Mouse (Mus musculus) MN1 (cell line): ENCODE measurements around the gene Ctf1.
A peak's percentile ranks its signal among the peaks of the same experiment; 100 is the strongest.
"Not testable (repeated sequence)": the region's sequence is repeated elsewhere in the genome, so short reads cannot be mapped to it uniquely, and the experiment has no call there.

Experiments used
- DNase-seq: peaks from one replicate; pipeline ENCODE4 v3.0.0-alpha.2; 2016; ENCODE audit warnings: low spot score

Gene Ctf1

DNA sequence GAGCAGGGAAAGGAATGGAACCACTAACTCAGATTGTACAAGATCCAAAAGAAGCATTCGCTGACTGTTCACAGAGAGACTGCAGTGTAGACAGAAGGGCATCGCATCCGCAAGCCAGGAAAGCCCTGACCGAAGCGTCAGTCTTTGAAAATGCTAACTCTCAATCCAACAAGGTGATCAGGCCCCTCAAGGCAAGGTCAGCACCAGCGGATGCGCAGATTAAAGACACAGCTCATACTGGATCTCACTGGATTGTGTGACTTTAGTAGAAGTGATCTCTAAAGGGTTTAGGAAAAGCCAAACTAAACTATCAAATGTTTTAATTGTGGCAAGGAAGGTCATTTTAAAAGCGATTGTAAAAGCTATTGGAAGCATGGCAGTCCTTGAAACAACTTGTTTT lies 19.2 kb upstream of the Ctf1 start:
- no peak for DNase-seq

DNA sequence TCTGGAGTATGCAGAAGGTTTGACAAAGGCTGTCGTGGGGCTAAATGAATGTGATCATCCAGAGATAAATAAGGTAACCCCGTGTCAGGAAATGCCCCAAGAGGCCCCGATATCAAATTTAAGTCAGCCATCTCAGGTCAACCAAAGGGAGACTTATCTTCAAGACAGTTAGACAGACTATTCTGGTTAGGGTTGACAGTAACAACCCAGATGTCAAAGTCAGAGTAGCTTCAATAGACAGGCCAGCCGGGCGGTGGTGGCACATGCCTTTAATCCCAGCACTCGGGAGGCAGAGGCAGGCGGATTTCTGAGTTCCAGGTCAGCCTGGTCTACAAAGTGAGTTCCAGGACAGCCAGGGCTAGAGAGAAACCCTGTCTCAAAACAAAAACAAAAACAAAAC lies 18.8 kb upstream of the Ctf1 start:
- DNase-seq = not testable (repeated sequence)

DNA sequence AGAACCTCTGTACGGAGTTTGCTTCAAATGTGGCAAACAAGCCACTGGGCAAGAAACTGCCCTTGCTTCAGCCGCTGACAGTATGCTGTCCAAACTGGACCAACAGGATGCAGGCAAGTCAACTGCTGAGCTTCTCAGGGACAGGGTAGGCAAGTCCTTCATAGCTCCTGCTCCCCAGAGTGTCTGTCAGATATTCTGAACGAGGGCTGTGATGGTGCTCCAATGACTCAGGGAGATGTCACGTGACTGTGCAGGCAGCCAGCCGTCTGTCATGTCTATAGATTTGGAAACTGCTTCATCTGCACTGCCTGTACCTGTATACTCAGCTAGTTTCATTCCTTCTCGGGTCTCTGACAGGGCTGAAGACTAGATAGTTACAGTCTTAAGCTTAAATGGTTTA lies 13.6 kb upstream of the Ctf1 start:
- peak; percentile 40 for DNase-seq

DNA sequence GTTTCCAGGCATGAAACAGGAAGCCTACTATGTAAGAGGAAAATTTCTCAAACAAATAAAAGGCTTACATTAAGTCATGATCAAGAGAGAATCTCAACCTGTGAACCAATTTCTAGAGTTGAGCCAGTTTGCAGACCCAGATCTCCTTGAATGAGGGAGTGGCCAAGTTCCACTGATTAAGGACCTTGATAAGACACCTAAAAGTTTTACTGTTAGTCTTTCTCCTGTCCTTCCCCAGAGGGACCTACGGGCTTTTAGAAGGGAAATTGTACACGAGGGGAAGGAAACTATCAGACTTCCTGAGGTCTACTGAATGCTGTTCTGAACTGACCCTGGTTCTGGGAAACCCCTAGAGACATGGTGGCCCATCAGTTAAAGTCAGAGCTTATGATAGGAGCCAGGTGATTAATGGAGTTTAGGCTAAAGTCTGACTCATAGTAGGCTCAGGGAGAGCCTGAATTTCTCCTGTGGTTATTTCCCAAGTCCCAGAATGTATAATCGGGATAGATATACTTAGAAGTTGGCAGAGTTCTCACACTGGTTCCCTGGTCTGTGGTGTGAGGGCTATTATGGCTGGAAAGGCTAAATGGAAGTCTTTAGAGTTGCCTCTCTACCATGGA lies 11.7 kb upstream of the Ctf1 start:
- no peak for DNase-seq

DNA sequence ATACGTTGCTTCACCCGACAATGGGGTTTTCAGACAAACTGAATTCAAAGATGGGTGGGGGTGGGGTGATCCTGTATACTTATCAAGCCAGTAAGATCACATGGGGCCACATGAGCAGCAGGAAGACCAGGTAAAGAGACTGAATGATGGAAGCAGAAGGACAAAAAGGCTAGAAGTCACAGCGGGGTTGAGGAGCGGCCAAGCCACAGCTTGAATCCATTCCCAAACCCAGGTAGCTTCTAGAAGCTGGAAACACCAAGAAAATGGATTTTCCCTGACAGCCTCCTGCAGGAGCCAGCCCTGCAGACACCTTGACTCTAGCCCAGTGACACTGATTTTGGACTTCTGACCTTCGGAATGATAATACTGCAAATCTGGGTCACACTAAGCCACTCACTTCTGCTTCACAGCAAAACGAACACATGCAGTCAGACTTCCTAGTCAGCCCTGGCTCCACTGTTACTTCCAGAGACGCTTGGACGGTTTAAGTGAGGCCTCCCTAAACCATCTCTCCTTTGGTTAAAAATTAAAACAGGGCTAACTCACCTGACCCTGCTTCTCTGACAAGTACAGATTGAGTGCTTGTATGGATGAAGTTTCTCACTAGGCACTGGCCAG lies 8.9 kb upstream of the Ctf1 start:
- DNase-seq = no peak

DNA sequence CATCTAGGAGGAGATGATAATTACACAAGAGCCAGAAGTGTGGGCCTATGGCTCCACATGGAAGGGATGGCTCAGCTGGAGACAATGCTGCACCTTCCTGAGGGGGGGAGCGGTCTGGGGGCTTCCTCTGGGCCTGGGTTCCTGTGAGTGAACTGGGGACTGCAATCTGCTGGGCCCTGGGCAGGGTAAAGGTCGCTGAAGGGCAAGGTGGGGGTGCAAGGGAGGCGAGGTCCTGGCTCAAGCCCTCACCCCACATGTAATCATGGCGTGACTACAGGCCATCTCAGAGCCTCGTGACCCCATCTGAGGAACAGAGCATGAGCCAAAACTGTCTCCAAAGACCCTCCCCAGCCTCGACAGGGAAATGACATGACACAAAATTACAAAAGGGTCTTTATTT lies 7.9 kb upstream of the Ctf1 start:
- DNase-seq = no peak

DNA sequence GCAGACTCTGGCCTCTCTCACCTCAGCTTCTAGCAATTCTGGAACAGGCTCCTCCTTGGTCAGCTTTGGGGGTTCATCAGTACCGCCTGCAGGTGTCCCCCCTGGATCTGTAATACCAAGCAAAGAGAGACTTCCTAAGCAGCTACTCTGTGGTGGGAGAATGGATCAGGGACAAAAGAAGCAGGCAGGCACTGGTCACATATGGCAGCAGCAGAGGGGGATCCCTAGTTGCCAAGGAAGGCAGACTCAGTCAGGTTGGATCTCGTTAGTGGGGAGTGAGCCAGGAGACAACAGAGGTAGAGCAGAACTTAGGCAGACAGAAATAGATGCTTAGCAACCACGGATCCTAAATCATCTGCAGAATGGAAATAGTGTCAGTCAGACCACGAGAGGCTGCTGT lies 6.8 kb upstream of the Ctf1 start:
- DNase-seq = no peak

DNA sequence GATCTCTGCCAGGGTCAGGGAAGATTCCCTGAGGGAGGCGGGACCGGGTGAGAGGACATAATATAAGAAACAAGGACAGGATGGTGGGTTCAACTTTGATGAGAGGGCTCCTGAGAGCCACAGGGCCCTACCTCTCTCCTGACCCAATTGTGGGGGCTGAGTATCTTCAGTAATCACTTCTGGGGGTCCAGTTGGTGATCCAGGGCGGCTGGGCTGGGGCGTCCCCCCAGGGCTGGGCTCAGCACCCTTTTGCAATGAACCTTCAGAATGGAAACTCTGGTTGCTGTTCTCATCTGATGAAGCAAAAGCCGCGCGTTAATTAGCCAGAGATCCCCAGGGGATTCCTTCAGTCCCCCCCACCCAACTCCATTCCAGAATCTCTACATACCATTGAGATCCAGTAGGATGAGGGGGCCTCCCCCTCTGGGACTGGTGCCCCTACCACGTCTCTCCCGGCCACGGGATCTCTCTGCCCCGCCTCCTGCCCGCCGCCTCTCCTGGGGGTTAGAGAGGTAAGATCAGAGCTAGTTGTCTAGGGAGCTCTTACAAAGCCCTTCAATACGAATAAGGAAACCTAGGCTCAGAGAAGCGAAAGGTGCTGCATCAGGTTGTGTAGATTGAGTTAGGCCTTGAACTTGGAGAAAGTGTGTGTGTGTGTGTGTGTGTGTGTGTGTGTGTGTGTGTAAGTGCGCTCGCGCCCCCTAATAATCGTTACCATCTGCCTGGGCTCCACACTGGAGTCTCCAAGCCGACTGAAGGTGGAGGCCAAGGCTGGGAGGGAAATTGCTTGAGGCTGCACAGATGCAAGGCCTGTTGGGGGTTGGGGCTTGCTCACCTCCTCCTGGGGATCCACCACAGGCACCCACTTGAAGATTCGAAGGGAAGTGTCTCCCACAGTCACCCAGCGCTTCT lies 5.2 kb upstream of the Ctf1 start:
- DNase-seq = peak; percentile 58

DNA sequence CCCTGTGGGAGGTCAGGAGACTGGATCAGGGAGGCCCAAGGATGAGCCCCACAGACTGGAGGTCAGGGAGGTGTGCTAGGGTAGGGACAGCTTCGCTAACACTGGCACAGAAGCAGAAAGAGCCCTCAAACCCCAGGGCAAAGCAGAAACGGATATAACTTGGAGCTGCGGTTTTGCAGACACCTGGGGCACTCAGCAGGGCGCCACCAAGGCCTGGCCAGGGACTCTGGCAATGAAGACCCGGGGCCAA lies 4.7 kb upstream of the Ctf1 start:
- DNase-seq = no peak

DNA sequence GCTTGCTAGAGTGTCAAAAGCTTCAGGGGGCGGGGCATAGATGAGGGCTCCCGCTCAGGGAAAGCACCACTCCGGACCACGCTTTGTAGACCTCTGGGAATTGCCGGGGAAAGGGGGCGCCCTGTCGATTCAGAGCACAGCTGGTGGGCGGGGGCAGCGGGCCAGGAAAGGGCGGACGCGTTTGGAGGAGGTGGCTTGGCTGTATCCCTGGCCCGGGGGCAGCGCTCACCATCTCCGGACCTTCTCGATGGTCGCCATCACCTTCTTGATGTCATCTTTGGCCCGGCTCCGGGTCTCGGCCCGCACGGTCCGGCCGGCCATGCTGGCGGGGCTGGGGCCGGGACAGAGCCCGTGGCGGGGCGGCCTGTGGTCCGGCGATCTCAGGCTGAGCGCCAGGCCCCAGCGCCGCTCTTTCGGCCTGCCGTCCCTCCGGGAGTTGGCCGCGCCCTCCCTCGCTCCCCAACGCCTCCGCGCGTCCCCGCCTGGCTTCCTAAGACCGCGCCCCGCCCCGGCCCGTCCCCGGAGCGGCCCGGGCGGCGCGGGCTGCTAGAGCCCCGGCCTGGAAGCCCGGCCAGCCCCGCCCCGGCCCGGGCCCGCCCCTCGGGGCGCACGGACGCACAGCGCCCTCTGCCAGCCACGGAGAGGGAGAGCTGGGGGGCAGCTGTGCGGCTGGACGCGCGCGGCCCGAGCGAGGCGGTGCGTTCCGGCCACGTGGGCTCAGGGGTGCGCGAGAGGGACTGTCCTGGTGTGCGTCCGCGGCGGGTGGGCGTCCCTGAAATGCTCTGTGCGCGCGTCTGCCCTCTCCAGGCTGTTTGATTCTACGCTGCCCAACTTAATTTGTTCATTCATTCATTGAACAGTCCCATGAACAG lies 4.1 kb upstream of the Ctf1 start, which contains the start of gene Bcl7c:
Bcl7c (minus strand) TSS at position 727 of the 872 bp plus-strand sequence.
- peak; percentile 97 for DNase-seq

DNA sequence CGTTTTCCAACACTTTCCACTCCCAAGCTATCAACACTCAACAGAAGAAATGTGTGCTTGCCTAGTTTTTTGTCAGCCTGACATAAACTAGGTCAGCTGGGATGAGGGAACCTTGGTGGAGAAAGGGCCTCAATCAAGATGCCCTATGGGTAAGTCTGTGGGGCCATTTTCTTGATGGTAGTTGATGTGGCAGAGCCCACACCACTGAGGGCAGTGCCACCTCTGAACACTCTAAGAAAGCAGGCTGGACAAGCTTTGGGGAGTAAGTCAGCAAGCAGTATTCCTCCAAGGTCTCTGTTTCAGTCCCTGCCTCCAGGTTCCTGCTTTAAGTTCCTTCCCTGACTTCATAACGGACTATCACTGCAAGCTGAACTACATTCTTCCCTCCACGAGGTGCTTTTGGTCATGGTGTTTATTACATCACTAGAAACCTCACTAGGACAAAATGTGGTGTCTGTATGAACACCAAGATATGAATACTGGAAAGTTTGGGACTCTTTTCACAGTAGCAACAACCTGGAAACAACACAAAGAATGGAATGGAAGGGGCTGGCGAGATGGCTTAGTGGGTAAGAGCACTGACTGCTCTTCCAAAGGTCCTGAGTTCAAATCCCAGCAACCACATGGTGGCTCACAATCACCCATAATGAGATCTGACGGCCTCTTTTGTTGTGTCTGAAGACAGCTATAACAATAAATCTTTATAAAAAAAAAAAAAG lies 3.1 kb upstream of the Ctf1 start:
- no peak for DNase-seq

DNA sequence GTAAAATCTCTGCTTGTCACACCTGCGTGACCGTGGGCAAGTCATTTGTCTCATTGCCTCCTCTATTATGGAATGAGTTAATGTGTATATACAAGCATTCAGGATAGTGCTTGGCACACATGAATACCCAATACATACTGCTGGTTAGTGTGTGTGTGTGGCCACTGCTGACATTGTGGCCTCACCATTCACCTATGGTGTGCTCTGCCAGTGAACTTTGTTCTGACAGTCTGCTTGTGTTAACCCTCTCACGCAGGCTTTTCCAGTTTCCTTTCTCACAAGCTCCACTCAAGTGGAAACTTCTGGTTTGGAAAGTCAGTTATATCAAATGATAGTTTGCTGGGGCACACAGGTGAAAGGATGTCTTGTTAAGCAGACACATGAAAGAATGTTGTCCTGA lies 1.5 kb upstream of the Ctf1 start:
- no peak for DNase-seq

DNA sequence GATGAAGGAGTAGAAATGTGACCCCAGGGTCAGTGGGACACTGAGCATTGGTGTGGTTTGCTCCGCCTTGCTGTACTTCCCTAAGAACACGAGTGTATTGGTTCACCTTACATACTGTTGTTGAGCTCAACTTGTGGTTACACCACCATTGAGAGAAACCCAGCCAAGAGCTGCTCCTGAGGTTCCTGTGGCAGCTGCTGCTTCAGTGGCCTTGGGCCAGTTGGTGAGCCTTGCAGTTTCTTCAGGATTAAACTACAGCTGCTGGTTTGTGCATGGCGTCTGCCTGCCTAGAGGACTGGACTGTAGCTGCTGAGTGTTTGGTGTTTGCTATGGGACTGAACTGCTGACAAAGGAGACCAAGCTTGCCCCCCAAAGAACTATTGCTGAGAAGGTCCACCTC lies 1.1 kb upstream of the Ctf1 start:
- DNase-seq = no peak

DNA sequence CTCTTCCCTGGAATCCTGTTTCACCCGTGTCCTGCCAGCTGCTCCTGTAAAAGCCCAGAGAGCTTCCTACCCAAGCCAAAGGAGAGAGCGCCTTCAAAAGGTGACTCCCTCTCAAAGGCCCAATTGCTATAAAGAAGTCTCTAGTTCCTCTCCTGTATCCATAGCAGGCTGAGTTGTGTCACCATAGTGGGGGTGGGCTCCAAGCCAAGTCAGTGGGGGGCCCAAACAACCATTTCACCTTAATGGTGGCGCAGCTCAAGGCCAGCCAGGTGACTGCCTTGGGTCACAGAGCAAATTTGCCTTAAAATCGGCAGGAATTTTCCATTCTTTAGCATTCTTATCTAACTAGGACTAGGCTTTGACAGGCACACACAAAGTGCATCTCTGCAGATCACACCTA lies 2.3 kb downstream of the Ctf1 start:
- no peak for DNase-seq

DNA sequence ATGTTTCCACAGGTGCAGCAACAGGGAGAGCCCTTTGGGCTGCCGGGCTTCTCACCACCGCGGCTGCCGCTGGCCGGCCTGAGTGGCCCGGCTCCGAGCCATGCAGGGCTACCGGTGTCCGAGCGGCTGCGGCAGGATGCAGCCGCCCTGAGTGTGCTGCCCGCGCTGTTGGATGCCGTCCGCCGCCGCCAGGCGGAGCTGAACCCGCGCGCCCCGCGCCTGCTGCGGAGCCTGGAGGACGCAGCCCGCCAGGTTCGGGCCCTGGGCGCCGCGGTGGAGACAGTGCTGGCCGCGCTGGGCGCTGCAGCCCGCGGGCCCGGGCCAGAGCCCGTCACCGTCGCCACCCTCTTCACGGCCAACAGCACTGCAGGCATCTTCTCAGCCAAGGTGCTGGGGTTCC lies 4.5 kb downstream of the Ctf1 start:
- no peak for DNase-seq

DNA sequence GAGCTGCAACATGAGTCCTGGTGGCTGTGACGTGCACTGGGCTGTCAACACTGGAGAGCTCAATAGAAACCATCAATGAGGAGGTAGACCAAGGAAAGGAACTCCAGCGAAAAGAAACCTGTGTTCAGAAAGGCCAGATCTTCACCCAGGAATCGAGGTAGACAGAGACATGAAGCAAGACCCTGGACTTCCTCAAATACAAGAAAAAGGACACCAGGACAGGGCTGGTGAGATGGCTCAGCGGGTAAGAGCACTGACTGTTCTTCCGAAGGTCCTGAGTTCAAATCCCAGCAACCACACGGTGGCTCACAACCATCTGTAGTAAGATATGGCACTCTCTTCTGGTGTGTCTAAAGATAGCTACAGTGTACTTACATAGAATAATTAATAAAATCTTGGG lies 5.8 kb downstream of the Ctf1 start:
- no peak for DNase-seq

DNA sequence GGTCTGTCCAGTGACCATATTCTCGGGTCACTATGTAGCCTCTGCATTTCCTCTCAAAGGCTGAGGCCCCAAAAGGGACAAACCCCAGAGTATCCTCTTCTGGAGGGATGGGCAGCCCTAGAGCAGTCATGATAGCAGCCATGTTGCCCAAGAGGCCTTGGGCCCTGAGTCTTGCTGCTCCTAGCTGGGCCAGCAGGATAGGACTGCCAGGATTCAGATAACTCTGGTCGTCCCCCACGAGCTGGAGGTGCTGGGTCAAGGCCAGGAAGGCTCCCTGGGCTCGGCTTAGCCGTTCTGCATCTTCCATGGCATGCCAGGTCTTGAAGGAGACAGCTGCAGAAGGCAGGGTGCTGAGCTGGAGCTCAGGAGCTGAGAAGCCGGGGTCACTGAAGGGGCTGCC lies 6.7 kb downstream of the Ctf1 start:
- no peak for DNase-seq

DNA sequence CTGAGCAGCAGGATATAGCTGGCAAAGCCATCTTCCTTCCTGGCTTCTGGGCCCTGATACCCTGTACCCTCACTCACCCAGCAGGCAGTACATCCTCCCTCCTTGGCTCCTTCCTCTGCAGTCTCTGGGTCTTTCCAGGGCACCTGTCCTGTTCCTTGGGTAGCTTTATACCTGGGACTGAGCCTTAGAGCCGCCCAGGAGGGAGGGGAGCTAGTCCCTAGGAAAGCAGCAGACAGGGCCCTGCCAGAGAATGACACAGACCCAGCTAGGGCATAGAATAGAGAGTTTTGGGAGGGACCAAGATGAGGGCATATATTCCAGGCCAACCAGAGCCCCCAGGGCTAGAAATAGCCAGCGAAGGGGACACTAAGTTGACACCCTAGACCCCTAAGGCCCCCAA lies 13.0 kb downstream of the Ctf1 start:
- no peak for DNase-seq

DNA sequence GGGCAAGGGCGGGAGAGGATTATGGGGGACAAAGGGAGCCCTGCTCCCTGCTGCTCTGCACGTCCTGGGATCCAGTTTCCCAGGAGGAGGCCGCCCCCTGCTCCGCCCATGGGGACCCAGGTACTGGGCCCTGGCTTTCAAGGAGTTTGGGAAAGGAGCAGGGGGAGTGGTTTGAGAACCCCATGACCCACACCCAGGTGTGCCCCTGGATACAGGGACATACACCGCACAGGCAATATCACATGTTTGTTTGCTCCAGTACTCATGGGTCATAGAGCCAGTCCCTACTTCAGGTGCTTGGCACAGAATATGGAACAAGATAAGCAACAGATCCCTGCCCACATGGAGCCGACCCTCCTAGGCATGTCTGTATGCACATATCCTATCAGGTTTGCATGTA lies 13.4 kb downstream of the Ctf1 start:
- no peak for DNase-seq

DNA sequence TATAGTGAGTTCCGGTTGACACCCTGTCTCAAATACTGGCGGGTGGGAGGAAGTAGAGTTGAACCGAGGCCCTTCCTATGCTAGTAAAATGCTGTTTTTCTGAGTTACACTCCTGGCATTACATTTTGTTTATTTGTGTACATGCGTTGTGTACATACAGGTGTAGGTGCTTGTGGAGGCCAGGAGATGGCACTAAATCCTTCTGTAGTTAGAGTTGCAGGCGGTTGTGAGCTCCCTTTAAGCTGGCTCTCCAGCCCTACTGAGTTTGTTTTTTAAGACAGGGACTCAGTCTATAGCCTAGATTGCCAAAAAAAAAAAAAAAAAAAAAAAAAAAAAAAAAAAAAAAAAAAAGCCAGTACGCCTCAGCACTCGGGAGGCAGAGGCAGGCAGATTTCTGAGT lies 15.4 kb downstream of the Ctf1 start:
- no peak for DNase-seq

DNA sequence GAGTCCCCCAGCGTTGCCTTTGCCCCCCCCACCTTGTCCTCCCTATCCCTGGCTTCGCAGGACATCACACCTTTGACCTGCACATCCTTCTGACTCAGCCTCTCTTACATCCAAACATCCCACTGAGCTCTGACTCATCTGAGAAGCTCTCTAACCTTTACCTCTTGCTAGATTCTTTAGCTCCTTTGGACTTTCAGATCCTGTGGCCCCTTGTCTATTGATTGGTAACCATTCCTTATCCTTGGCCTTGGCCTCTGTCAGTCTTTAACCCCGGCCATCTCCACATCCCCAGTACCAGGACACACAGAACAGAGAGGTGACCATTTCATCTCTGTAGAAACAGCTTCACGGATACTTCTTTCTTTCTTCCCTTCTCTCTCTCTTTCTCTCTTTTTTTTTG lies 17.6 kb downstream of the Ctf1 start:
- peak; percentile 21 for DNase-seq

DNA sequence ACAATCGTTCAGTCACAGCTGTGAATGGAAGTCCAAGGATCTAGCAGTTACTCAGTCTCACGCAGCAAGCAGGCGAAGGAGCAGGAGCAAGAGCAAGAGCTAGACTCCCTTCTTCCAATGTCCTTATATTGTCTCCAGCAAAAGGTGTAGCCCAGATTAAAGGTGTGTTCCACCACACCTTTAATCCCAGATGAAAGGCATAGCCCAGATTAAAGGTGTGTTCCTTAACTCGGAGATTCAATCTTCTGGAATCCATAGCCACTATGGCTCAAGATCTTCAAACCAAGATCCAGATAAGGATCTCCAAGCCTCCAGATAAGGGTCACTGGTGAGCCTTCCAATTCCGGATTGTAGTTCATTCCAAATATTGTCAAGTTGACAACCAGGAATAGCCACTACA lies 19.5 kb downstream of the Ctf1 start, which contains the start of gene Ctf2:
Ctf2 (minus strand) TSS at position 101 of the 400 bp plus-strand sequence.
- not testable (repeated sequence) for DNase-seq
